Mouse (Mus musculus) bone marrow, adult 2 months (tissue): Measurements from ENCODE around the gene Espn. TPM values are rescaled to one million over a fixed set of nuclear protein-coding genes. Genes with fewer than 3 reads are reported as not detected.

Source experiments
- H3K27ac ChIP-seq: fragments of 200-500 bp; 2 replicates; pipeline ENCODE4 v1.5.1; 2012; ENCODE audit warnings: low read depth, mild to moderate bottlenecking, control low read depth, inconsistent platforms, low read length; ENCODE audit not compliant: control insufficient read depth, poor library complexity, insufficient read depth
- H3K4me1 ChIP-seq: fragments of 200-500 bp; 2 replicates; pipeline ENCODE4 v1.6.1; 2011; ENCODE audit warnings: low read length; ENCODE audit not compliant: control insufficient read depth, insufficient read depth
- H3K4me3 ChIP-seq: fragments of 200-500 bp; replicated peaks from 2 replicates; pipeline ENCODE3; 2011; ENCODE audit warnings: mild to moderate bottlenecking, low read depth, low read length, control low read depth; ENCODE audit not compliant: control insufficient read depth
- CTCF ChIP-seq: fragments of 200-500 bp; IDR thresholded peaks from 2 replicates; pipeline ENCODE4 v1.5.1; 2011; ENCODE audit warnings: low read length, control low read depth; ENCODE audit not compliant: control insufficient read depth, insufficient read depth
- POLR2A ChIP-seq: fragments of 200-500 bp; IDR thresholded peaks from 2 replicates; pipeline ENCODE4 v1.6.1; 2011; ENCODE audit warnings: low read depth, mild to moderate bottlenecking, control low read depth, low read length, borderline replicate concordance; ENCODE audit not compliant: control insufficient read depth
- WGBS: fragments of 180-500 bp; shearing (Covaris S2); methylation state at CpG from one replicate; pipeline ENCODE4 v1.1.7; 2018; 5-methylcytosine and 5-hydroxymethylcytosine counted together
- polyA plus RNA-seq: library from polyadenylated mRNA; stranded (reverse); fragments of >200 nt; gene quantifications from 2 replicates; pipeline ENCODE4 v1.2.4, GENCODE M21; 2011; ENCODE audit warnings: low replicate concordance; ENCODE audit not compliant: missing spikeins, insufficient read depth, insufficient read length

Espn gene
- 0.61 TPM in 1 of 2 replicates, not detected in the other for polyA plus RNA-seq

GRCm38 (mm10) chr4:152151966-152152544, at the start of gene Espn:
Gene Espn, minus strand, starts transcription at chr4:152152371.
- H3K4me1 ChIP-seq, result peaks cover 2% of the 10 kb centered on the region; the same call in 1 of the 2 replicates
- no peak within 1 kb of the TSS for H3K4me3 ChIP-seq
- H3K27ac ChIP-seq, result peak within 1 kb of the TSS; percentile 14; the same call in 1 of the 2 replicates
- no peak for TF ChIP-seq POLR2A
- TF ChIP-seq CTCF, result no peak
- under 1% methylated on average over 56 of the region's 57 CpGs for WGBS

- TF ChIP-seq CTCF (no peak), POLR2A (no peak)
- Histone ChIP-seq H3K27ac (no peak overlapping the region), H3K4me1 (peaks cover 9% of the 10 kb centered on the region), H3K4me3 (no peak overlapping the region)
- WGBS, result 3% methylated on average over 6 of the region's 6 CpGs
These were observed 49.3 kb upstream of the Espn start for GRCm38 (mm10) chr4:152201492-152201891.

- Histone ChIP-seq H3K27ac (no peak overlapping the region), H3K4me3 (no peak overlapping the region), H3K4me1 (peaks cover 7% of the 10 kb centered on the region)
- TF ChIP-seq CTCF (no peak), POLR2A (no peak)
- 7% methylated on average over 1 of the region's 1 CpGs for WGBS
These were observed 47.4 kb upstream of the Espn start for GRCm38 (mm10) chr4:152199617-152200016.

- Histone ChIP-seq H3K4me3 (no peak overlapping the region), H3K4me1 (peaks cover 7% of the 10 kb centered on the region), H3K27ac (no peak overlapping the region)
- TF ChIP-seq CTCF (no peak), POLR2A (no peak)
- WGBS, result 50% methylated on average over 5 of the region's 5 CpGs
These were observed 45.4 kb upstream of the Espn start for GRCm38 (mm10) chr4:152197545-152197944.

- 73% methylated on average over 8 of the region's 9 CpGs for WGBS
- TF ChIP-seq POLR2A (no peak), CTCF (no peak)
- Histone ChIP-seq H3K27ac (no peak overlapping the region), H3K4me3 (no peak overlapping the region), H3K4me1 (peaks cover 1% of the 10 kb centered on the region; the same call in 1 of the 2 replicates)
These were observed 44.1 kb upstream of the Espn start for GRCm38 (mm10) chr4:152196276-152196675.

GRCm38 (mm10) chr4:152194476-152195175, 42.5 kb upstream of the Espn start:
- H3K27ac ChIP-seq, result 0 out of 2 replicates have a peak overlapping the region, but pooled peaks have one; percentile 5

GRCm38 (mm10) chr4:152192569-152192968, 40.4 kb upstream of the Espn start:
- no peak for TF ChIP-seq POLR2A
- 78% methylated on average over 4 of the region's 4 CpGs for WGBS
- no peak overlapping the region for H3K27ac ChIP-seq
- no peak overlapping the region for H3K4me3 ChIP-seq
- peaks cover 7% of the 10 kb centered on the region for H3K4me1 ChIP-seq

More at GRCm38 (mm10) chr4:152194476-152195175, 42.5 kb upstream of the Espn start:
- peaks cover 6% of the 10 kb centered on the region for H3K4me1 ChIP-seq
- TF ChIP-seq CTCF (no peak), POLR2A (no peak)
- no peak overlapping the region for H3K4me3 ChIP-seq
- 50% methylated on average over 3 of the region's 3 CpGs for WGBS

- peak overlapping the region; percentile 18 for H3K4me3 ChIP-seq
- WGBS, result 7% methylated on average over 5 of the region's 5 CpGs
These were observed 38.5 kb upstream of the Espn start for GRCm38 (mm10) chr4:152190701-152191100.

More at GRCm38 (mm10) chr4:152190701-152191100, 38.5 kb upstream of the Espn start:
- no peak for TF ChIP-seq POLR2A
- no peak for TF ChIP-seq CTCF
- Histone ChIP-seq H3K27ac (peak overlapping the region; percentile 46), H3K4me1 (peaks cover 13% of the 10 kb centered on the region)
